Mouse (Mus musculus) ES-Bruce4 (cell line): ENCODE results near the gene Pitpnm2. TPM values are rescaled to one million over a fixed set of nuclear protein-coding genes. Genes with fewer than 3 reads are reported as not detected.
A peak's percentile ranks its signal among the peaks of the same experiment; 100 is the strongest.

Source experiments
- H3K27ac ChIP-seq: 2 replicates; pipeline ENCODE4 v1.5.1; 2012; ENCODE audit warnings: low read length, inconsistent platforms; ENCODE audit not compliant: insufficient read depth
- H3K27me3 ChIP-seq: 2 replicates; pipeline ENCODE4 v1.6.1; 2012; ENCODE audit warnings: mild to moderate bottlenecking, low read length, inconsistent platforms; ENCODE audit not compliant: control insufficient read depth, poor library complexity, insufficient read depth, severe bottlenecking
- H3K36me3 ChIP-seq: 2 replicates; pipeline ENCODE4 v1.6.1; 2012; ENCODE audit warnings: inconsistent platforms, mild to moderate bottlenecking, low read length, moderate library complexity; ENCODE audit not compliant: control insufficient read depth, poor library complexity, insufficient read depth, severe bottlenecking
- H3K4me1 ChIP-seq: one replicate; pipeline ENCODE4 v1.8.1; 2011; ENCODE audit warnings: low read length; ENCODE audit not compliant: control insufficient read depth, insufficient read depth
- H3K4me3 ChIP-seq: 2 replicates; pipeline ENCODE4 v1.5.1; 2011; ENCODE audit warnings: low read depth, mild to moderate bottlenecking, low read length
- H3K9ac ChIP-seq: 2 replicates; pipeline ENCODE4 v1.6.1; 2012; ENCODE audit warnings: low read depth, mild to moderate bottlenecking, inconsistent platforms; ENCODE audit not compliant: poor library complexity, severe bottlenecking
- H3K9me3 ChIP-seq: replicated peaks from 2 replicates; pipeline ENCODE4 v1.6.1; 2012; ENCODE audit warnings: mild to moderate bottlenecking, low read length, inconsistent platforms; ENCODE audit not compliant: control insufficient read depth, poor library complexity, insufficient read depth, severe bottlenecking
- CTCF ChIP-seq: IDR thresholded peaks from one replicate; pipeline ENCODE4 v1.8.1; 2011; ENCODE audit warnings: low read depth, low read length
- EP300 ChIP-seq: IDR thresholded peaks from 2 replicates; pipeline ENCODE4 v1.6.1; 2011; ENCODE audit warnings: low read depth, low read length; ENCODE audit not compliant: insufficient read depth
- POLR2A ChIP-seq: IDR thresholded peaks from one replicate; pipeline ENCODE4 v1.8.1; 2011; ENCODE audit warnings: low read length; ENCODE audit not compliant: insufficient read depth
- polyA plus RNA-seq: library from polyadenylated mRNA; stranded (reverse); fragments of >200 nt; gene quantifications from 2 replicates; pipeline ENCODE4 v1.2.4, GENCODE M21; 2011; ENCODE audit warnings: low read depth; ENCODE audit not compliant: missing spikeins, insufficient read depth, insufficient read length

Gene Pitpnm2
- polyA plus RNA-seq, 1 experiment: 13.1 TPM

DNA sequence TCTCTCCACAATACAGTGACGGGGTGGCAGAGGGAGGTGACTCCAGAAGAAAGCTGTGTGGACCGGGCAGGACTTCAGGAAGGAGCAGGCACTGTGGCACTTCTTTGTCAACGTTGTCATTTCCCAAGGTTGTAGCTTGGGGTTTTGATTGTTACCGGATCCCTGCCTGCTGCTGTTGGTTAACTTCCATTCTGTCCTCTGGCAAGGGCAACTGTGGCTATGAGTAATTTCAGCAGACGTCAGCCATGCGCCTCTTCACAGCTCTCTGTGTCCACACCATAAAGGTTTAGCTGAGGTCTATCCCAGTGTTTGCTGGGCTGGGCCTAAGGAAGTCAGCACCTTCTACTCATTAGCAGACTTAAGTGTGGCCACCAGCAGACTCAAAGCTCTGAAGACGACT lies 4.7 kb downstream of the Pitpnm2 start:
- peaks cover 4% of the 10 kb centered on the region for H3K4me1 ChIP-seq
- H3K9ac ChIP-seq: no peak overlapping the region
- no peak overlapping the region for H3K27ac ChIP-seq
- peaks cover 3% of the 10 kb centered on the region; the same call in 1 of the 2 replicates for H3K27me3 ChIP-seq
- H3K36me3 ChIP-seq: no peaks in the 10 kb centered on the region
- TF ChIP-seq EP300 (no peak), CTCF (no peak), POLR2A (no peak)
- H3K4me3 ChIP-seq: no peak overlapping the region
- no peaks in the 10 kb centered on the region for H3K9me3 ChIP-seq

DNA sequence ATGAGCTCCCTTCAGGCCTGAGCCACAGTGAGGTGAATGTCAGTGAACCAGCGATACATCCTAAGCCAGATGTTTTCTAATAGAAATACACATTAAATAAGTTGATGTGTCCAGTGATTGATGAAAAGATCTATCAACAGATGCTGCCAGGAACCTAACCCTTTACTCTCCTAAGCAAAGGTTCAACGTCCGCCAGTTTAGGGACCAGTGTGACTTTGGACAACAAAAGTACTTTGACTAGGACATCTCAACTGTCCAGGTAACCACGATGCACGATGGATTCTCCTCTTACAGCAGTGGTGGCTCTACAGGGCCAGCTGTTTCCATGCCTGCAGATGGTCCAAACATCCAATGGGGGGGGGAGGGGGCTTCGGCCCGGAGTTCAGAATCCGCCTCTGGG lies 5.1 kb downstream of the Pitpnm2 start:
- H3K36me3 ChIP-seq: no peaks in the 10 kb centered on the region
- peaks cover 3% of the 10 kb centered on the region; the same call in 1 of the 2 replicates for H3K27me3 ChIP-seq
- no peak overlapping the region for H3K4me3 ChIP-seq
- no peaks in the 10 kb centered on the region for H3K9me3 ChIP-seq
- H3K9ac ChIP-seq: no peak overlapping the region
- H3K4me1 ChIP-seq: peaks cover 4% of the 10 kb centered on the region
- TF ChIP-seq POLR2A (no peak), CTCF (no peak), EP300 (no peak)
- no peak overlapping the region for H3K27ac ChIP-seq

- Histone ChIP-seq H3K9ac (no peak overlapping the region), H3K4me1 (peaks cover 4% of the 10 kb centered on the region), H3K36me3 (no peaks in the 10 kb centered on the region), H3K27ac (peak overlapping the region; percentile 25; the same call in 1 of the 2 replicates), H3K27me3 (no peaks in the 10 kb centered on the region), H3K9me3 (no peaks in the 10 kb centered on the region), H3K4me3 (no peak overlapping the region)
- no peak for TF ChIP-seq POLR2A
Observed at GRCm38 (mm10) chr5:124243236-124243901, 6.2 kb downstream of the Pitpnm2 start.

- no peak overlapping the region for H3K4me3 ChIP-seq
- no peaks in the 10 kb centered on the region for H3K36me3 ChIP-seq
- peaks cover 3% of the 10 kb centered on the region for H3K4me1 ChIP-seq
- H3K27me3 ChIP-seq: no peaks in the 10 kb centered on the region
- H3K9ac ChIP-seq: no peak overlapping the region
- H3K27ac ChIP-seq: no peak overlapping the region
- TF ChIP-seq CTCF: no peak
- H3K9me3 ChIP-seq: no peaks in the 10 kb centered on the region
Observed at GRCm38 (mm10) chr5:124241686-124242444, 7.7 kb downstream of the Pitpnm2 start.

- H3K4me3 ChIP-seq: no peak overlapping the region
- no peaks in the 10 kb centered on the region for H3K9me3 ChIP-seq
- no peaks in the 10 kb centered on the region for H3K36me3 ChIP-seq
- H3K27me3 ChIP-seq: no peaks in the 10 kb centered on the region
- H3K9ac ChIP-seq: no peak overlapping the region
- no peak overlapping the region for H3K27ac ChIP-seq
- TF ChIP-seq POLR2A (no peak), CTCF (no peak), EP300 (no peak)
- peaks cover 3% of the 10 kb centered on the region for H3K4me1 ChIP-seq
Observed at GRCm38 (mm10) chr5:124240841-124241685, 8.5 kb downstream of the Pitpnm2 start.
